Mouse (Mus musculus) thymus, adult 2 months (tissue): ENCODE measurements around the gene B3galt2.

Experiments
- CTCF ChIP-seq: fragments of 200-500 bp; IDR thresholded peaks from 2 replicates; pipeline ENCODE4 v1.5.1; 2012; ENCODE audit warnings: mild to moderate bottlenecking, control low read depth, low read length, moderate library complexity, borderline replicate concordance; ENCODE audit not compliant: control insufficient read depth, poor library complexity, insufficient read depth; ENCODE audit errors: extremely low read depth
- POLR2A ChIP-seq: fragments of 200-500 bp; IDR thresholded peaks from 2 replicates; pipeline ENCODE4 v1.6.1; 2012; ENCODE audit warnings: mild to moderate bottlenecking, low read length, control low read depth, moderate library complexity; ENCODE audit not compliant: control insufficient read depth, poor library complexity, insufficient read depth; ENCODE audit errors: extremely low read depth

DNA sequence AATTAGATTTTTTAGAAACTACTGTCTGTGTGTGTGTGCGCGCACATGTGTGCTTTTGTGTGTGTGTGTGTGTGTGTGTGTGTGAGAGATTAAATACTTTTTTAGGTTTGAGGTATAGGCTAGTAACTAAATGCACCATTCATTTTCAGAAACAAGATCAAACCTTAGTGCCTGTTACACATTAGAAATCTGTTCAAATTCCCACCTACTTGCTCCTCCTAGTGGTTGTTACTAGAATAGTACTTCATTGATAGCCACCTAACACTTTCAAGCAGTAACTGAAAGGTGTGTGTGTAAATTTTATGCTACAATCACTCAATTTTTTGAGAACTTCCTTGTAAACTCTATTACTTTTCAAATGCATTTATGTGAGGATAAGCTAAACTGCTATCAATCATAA lies 3.8 kb downstream of the B3galt2 start:
- TF ChIP-seq POLR2A (no peak), CTCF (no peak)
